Comparison of ENCODE assay signal across 9 mouse cellular contexts in genomic region chr19:53424629-53425028, GRCm38 (mm10). TPM values are rescaled to one million over a fixed set of nuclear protein-coding genes. Genes with fewer than 3 reads are reported as not detected.
DNase-seq lines count a peak whose midpoint lies in the region; ATAC-seq and TF ChIP-seq lines count a peak whose summit lies in the region.
"Had no signal": no experiment of that assay in that cellular context is flagged by ENCODE, and none has a peak within 500 bp of the region (broad histone marks: within the 10 kb centered on the region; RNA-seq: fewer than 3 reads in every experiment).

No protein-coding gene starts in this region.

- H3K27ac ChIP-seq in hindbrain, embryonic 10.5 days = peak overlapping the region; percentile 8; the same call in 1 of the 2 replicates
- H3K27ac ChIP-seq in hindbrain, embryonic 12.5 days = no peak overlapping the region
- no peak overlapping the region for H3K27ac ChIP-seq in intestine, embryonic 14.5 days (ENCODE audit: low read depth)
- H3K27ac ChIP-seq in liver, postnatal 0 days (ENCODE audit: low read depth) = peak overlapping the region; percentile 79
- no peak overlapping the region for H3K27ac ChIP-seq in hindbrain, embryonic 11.5 days (ENCODE audit: low read depth, low read length)
- H3K27ac ChIP-seq: limb, embryonic 15.5 days had no signal

- no peak for DNase-seq in hindbrain, embryonic 10.5 days (ENCODE audit: low spot score)
- DNase-seq in intestine, embryonic 14.5 days (ENCODE audit: low spot score) = no peak
- peak; percentile 72 for DNase-seq in liver, postnatal 0 days
- peak; percentile 96 for DNase-seq in spleen, postnatal 36 days (ENCODE audit: low spot score in 2 of 2)
- no peak for DNase-seq in cerebellum, adult 11-12 months
- DNase-seq in layer of hippocampus, postnatal 10 days (ENCODE audit: low spot score in 2 of 2) = no peak
- no peak for DNase-seq in hindbrain, embryonic 11.5 days (ENCODE audit: low spot score)

- H3K36me3 ChIP-seq in hindbrain, embryonic 10.5 days = no peaks in the 10 kb centered on the region
- H3K36me3 ChIP-seq in hindbrain, embryonic 12.5 days = no peaks in the 10 kb centered on the region
- no peaks in the 10 kb centered on the region for H3K36me3 ChIP-seq in intestine, embryonic 14.5 days (ENCODE audit: control insufficient read depth, insufficient read depth, low read length)
- H3K36me3 ChIP-seq in liver, postnatal 0 days (replicated peaks; ENCODE audit: insufficient read depth, low read length) = no peaks in the 10 kb centered on the region
- H3K36me3 ChIP-seq in hindbrain, embryonic 11.5 days (ENCODE audit: control insufficient read depth, insufficient read depth, low read length) = no peaks in the 10 kb centered on the region
- H3K36me3 ChIP-seq: limb, embryonic 15.5 days had no signal

- no peak for TF ChIP-seq CTCF in liver, postnatal 0 days (IDR thresholded peaks at IDR 0.05; ENCODE audit: low read depth)

- peaks cover 19% of the 10 kb centered on the region; the same call in 1 of the 2 replicates for H3K27me3 ChIP-seq in hindbrain, embryonic 10.5 days (ENCODE audit: insufficient read depth, poor library complexity, severe bottlenecking)
- H3K27me3 ChIP-seq in hindbrain, embryonic 12.5 days = no peaks in the 10 kb centered on the region
- 0 out of 2 replicates have a peak, but pooled peaks cover 2% of the 10 kb centered on the region for H3K27me3 ChIP-seq in intestine, embryonic 14.5 days (replicated peaks; ENCODE audit: control insufficient read depth, insufficient read depth, low read length)
- H3K27me3 ChIP-seq in liver, postnatal 0 days (ENCODE audit: insufficient read depth, low read length) = 0 out of 2 replicates have a peak, but pooled peaks cover 3% of the 10 kb centered on the region
- H3K27me3 ChIP-seq in hindbrain, embryonic 11.5 days (ENCODE audit: control insufficient read depth, insufficient read depth, low read length) = peaks cover 3% of the 10 kb centered on the region; the same call in 1 of the 2 replicates
- H3K27me3 ChIP-seq: limb, embryonic 15.5 days had no signal

- H3K9me3 ChIP-seq in hindbrain, embryonic 10.5 days = no peaks in the 10 kb centered on the region
- no peaks in the 10 kb centered on the region for H3K9me3 ChIP-seq in hindbrain, embryonic 12.5 days (replicated peaks)
- no peaks in the 10 kb centered on the region for H3K9me3 ChIP-seq in intestine, embryonic 14.5 days (ENCODE audit: control insufficient read depth, low read length)
- H3K9me3 ChIP-seq in liver, postnatal 0 days (ENCODE audit: low read length) = no peaks in the 10 kb centered on the region
- no peaks in the 10 kb centered on the region for H3K9me3 ChIP-seq in hindbrain, embryonic 11.5 days (ENCODE audit: control insufficient read depth, low read length)
- H3K9me3 ChIP-seq: limb, embryonic 15.5 days had no signal

- no peak for ATAC-seq in hindbrain, embryonic 12.5 days (ENCODE audit: low FRiP score)
- no peak for ATAC-seq in intestine, embryonic 14.5 days (replicated peaks; ENCODE audit: low FRiP score, low TSS enrichment, low read depth)
- ATAC-seq in liver, postnatal 0 days = peak; percentile 45
- no peak for ATAC-seq in hindbrain, embryonic 11.5 days (ENCODE audit: low FRiP score)

- TF ChIP-seq EP300 in liver, postnatal 0 days (IDR thresholded peaks at IDR 0.05; ENCODE audit: low read depth) = peak; percentile 36; the same call in 1 of the 2 replicates

- no peak overlapping the region for H3K4me3 ChIP-seq in hindbrain, embryonic 10.5 days
- H3K4me3 ChIP-seq in hindbrain, embryonic 12.5 days = no peak overlapping the region
- no peak overlapping the region for H3K4me3 ChIP-seq in intestine, embryonic 14.5 days (ENCODE audit: low read depth, low read length)
- no peak overlapping the region for H3K4me3 ChIP-seq in liver, postnatal 0 days (ENCODE audit: low read depth, low read length)
- H3K4me3 ChIP-seq in hindbrain, embryonic 11.5 days (ENCODE audit: low read depth, low read length) = no peak overlapping the region
- H3K4me3 ChIP-seq: limb, embryonic 15.5 days had no signal

- 64% methylated on average over 18 of the region's 18 CpGs for WGBS in hindbrain, embryonic 10.5 days
- 61% methylated on average over 18 of the region's 18 CpGs for WGBS in hindbrain, embryonic 12.5 days
- WGBS in intestine, embryonic 14.5 days = 56% methylated on average over 18 of the region's 18 CpGs
- WGBS in liver, postnatal 0 days (ENCODE audit: insufficient replicate concordance) = 28% methylated on average over 18 of the region's 18 CpGs
- 63% methylated on average over 18 of the region's 18 CpGs for WGBS in hindbrain, embryonic 11.5 days

- no peak overlapping the region for H3K4me2 ChIP-seq in hindbrain, embryonic 12.5 days (replicated peaks)
- H3K4me2 ChIP-seq in intestine, embryonic 14.5 days (ENCODE audit: low read length) = peak overlapping the region; percentile 3; the same call in 1 of the 2 replicates
- peak overlapping the region; percentile 42 for H3K4me2 ChIP-seq in liver, postnatal 0 days (ENCODE audit: low read depth, low read length)
- no peak overlapping the region for H3K4me2 ChIP-seq in hindbrain, embryonic 11.5 days (replicated peaks; ENCODE audit: low read depth, low read length)
- H3K4me2 ChIP-seq: limb, embryonic 15.5 days had no signal

- H3K9ac ChIP-seq in hindbrain, embryonic 12.5 days = no peak overlapping the region
- no peak overlapping the region for H3K9ac ChIP-seq in intestine, embryonic 14.5 days (ENCODE audit: low read length)
- no peak overlapping the region for H3K9ac ChIP-seq in liver, postnatal 0 days (replicated peaks)
- H3K9ac ChIP-seq in hindbrain, embryonic 11.5 days (ENCODE audit: low read depth, low read length) = no peak overlapping the region
- H3K9ac ChIP-seq: limb, embryonic 15.5 days had no signal

- peaks cover 41% of the 10 kb centered on the region for H3K4me1 ChIP-seq in hindbrain, embryonic 10.5 days (replicated peaks)
- H3K4me1 ChIP-seq in hindbrain, embryonic 12.5 days = peaks cover 15% of the 10 kb centered on the region
- H3K4me1 ChIP-seq in intestine, embryonic 14.5 days (replicated peaks; ENCODE audit: control insufficient read depth, insufficient read depth, low read length) = peaks cover 13% of the 10 kb centered on the region; the same call in 1 of the 2 replicates
- H3K4me1 ChIP-seq in liver, postnatal 0 days (ENCODE audit: insufficient read depth) = peaks cover 29% of the 10 kb centered on the region
- H3K4me1 ChIP-seq in hindbrain, embryonic 11.5 days (replicated peaks; ENCODE audit: control insufficient read depth, insufficient read depth, low read length) = no peaks in the 10 kb centered on the region

RNA-seq across cellular contexts. Expression of gene Smndc1, which starts 34.3 kb away (rescaled TPM):
- polyA plus RNA-seq in hindbrain, embryonic 10.5 days (2016; fragmentation: Nextera tagmentation; extraction: Ambion mirVana) = 36.4 and 43.6 TPM in 2 replicates
- 40.9 and 41.4 TPM in 2 replicates for polyA plus RNA-seq in hindbrain, embryonic 12.5 days (2016; fragmentation: Nextera tagmentation; extraction: Ambion mirVana)
- polyA plus RNA-seq in intestine, embryonic 14.5 days (2014; fragmentation: Nextera tagmentation; extraction: Ambion mirVana) = 43.8 and 43.9 TPM in 2 replicates
- polyA plus RNA-seq in liver, postnatal 0 days (2015; fragmentation: Nextera tagmentation; extraction: Ambion mirVana) = 18.9 and 21.7 TPM in 2 replicates
- 10 to 100 TPM; 37.2 to 38.9 TPM for total RNA-seq in layer of hippocampus, postnatal 10 days (2021)
- polyA plus RNA-seq in hindbrain, embryonic 11.5 days (2014; fragmentation: Nextera tagmentation; extraction: Ambion mirVana) = 51.5 and 56.0 TPM in 2 replicates

RNA-seq across cellular contexts. Expression of gene Gm10197, which starts 53.1 kb away (rescaled TPM):
- polyA plus RNA-seq in hindbrain, embryonic 10.5 days (2016; fragmentation: Nextera tagmentation; extraction: Ambion mirVana) = not detected in 2 replicates
- not detected in 2 replicates for polyA plus RNA-seq in hindbrain, embryonic 12.5 days (2016; fragmentation: Nextera tagmentation; extraction: Ambion mirVana)
- 2.2 TPM in 1 of 2 replicates, not detected in the other for polyA plus RNA-seq in intestine, embryonic 14.5 days (2014; fragmentation: Nextera tagmentation; extraction: Ambion mirVana)
- not detected in 2 replicates for polyA plus RNA-seq in liver, postnatal 0 days (2015; fragmentation: Nextera tagmentation; extraction: Ambion mirVana)
- total RNA-seq in layer of hippocampus, postnatal 10 days (2021) = not detected
- not detected in 2 replicates for polyA plus RNA-seq in hindbrain, embryonic 11.5 days (2014; fragmentation: Nextera tagmentation; extraction: Ambion mirVana)
- polyA plus RNA-seq: limb, embryonic 15.5 days had no signal

Comparison
In these comparisons a context has a peak if more than half of its experiments do, and no peak if none do; other contexts are left out.
1. H3K27ac ChIP-seq: peak in hindbrain, embryonic 10.5 days (single experiment) and liver, postnatal 0 days (single experiment); none in hindbrain, embryonic 12.5 days (single experiment), intestine, embryonic 14.5 days (single experiment) and hindbrain, embryonic 11.5 days (single experiment).
2. DNase-seq: peak in liver, postnatal 0 days (single experiment) and spleen, postnatal 36 days (2 of 2); none in hindbrain, embryonic 10.5 days (single experiment), intestine, embryonic 14.5 days (single experiment), cerebellum, adult 11-12 months (single experiment), layer of hippocampus, postnatal 10 days (0 of 2) and hindbrain, embryonic 11.5 days (single experiment).
3. H3K4me2 ChIP-seq: peak in intestine, embryonic 14.5 days (single experiment) and liver, postnatal 0 days (single experiment); none in hindbrain, embryonic 12.5 days (single experiment) and hindbrain, embryonic 11.5 days (single experiment).